Mouse (Mus musculus): ENCODE results near the gene Snx19. TPM values are rescaled to one million over a fixed set of nuclear protein-coding genes. Genes with fewer than 3 reads are reported as not detected.

Gene Snx19
- polyA plus RNA-seq (2016; fragmentation: Nextera tagmentation; extraction: Ambion mirVana): 25.7 and 29.0 TPM in 2 replicates

- Histone ChIP-seq H3K27ac (no peak within 1 kb of the TSS), H3K27me3 (no peaks in the 10 kb centered on the region), H3K9ac (peak within 1 kb of the TSS; percentile 77), H3K4me2 (peak within 1 kb of the TSS; percentile 74), H3K4me1 (peaks cover 36% of the 10 kb centered on the region), H3K9me3 (no peaks in the 10 kb centered on the region), H3K36me3 (replicated peaks) (peaks cover 2% of the 10 kb centered on the region; the same call in 1 of the 2 replicates), H3K4me3 (replicated peaks) (peak within 1 kb of the TSS; percentile 69)
- 3% methylated on average over 53 of the region's 53 CpGs for WGBS
- ATAC-seq (ENCODE audit: low FRiP score): peak; percentile 95
Measured at GRCm38 (mm10) chr9:30426882-30427632, at the start of gene Snx19. Snx19 (plus strand) TSS chr9:30427108.

GRCm38 (mm10) chr9:30400771-30401170, 26.1 kb upstream of the Snx19 start:
- Histone ChIP-seq H3K4me2 (no peak overlapping the region), H3K4me3 (replicated peaks) (no peak overlapping the region), H3K27ac (no peak overlapping the region), H3K4me1 (no peaks in the 10 kb centered on the region), H3K9me3 (no peaks in the 10 kb centered on the region), H3K27me3 (no peaks in the 10 kb centered on the region), H3K36me3 (replicated peaks) (no peaks in the 10 kb centered on the region), H3K9ac (no peak overlapping the region)
- no peak for ATAC-seq (ENCODE audit: low FRiP score)
- 81% methylated on average over 1 of the region's 1 CpGs for WGBS

- 3% methylated on average over 1 of the region's 1 CpGs for WGBS
- no peak overlapping the region for H3K9ac ChIP-seq
- H3K4me1 ChIP-seq: peaks cover 8% of the 10 kb centered on the region
- H3K27me3 ChIP-seq: no peaks in the 10 kb centered on the region
- no peaks in the 10 kb centered on the region for H3K9me3 ChIP-seq
- H3K4me3 ChIP-seq (replicated peaks): no peak overlapping the region
- H3K36me3 ChIP-seq (replicated peaks): no peaks in the 10 kb centered on the region
- no peak overlapping the region for H3K27ac ChIP-seq
- no peak overlapping the region for H3K4me2 ChIP-seq
- no peak for ATAC-seq (ENCODE audit: low FRiP score)
Measured at GRCm38 (mm10) chr9:30422940-30423339, 4.0 kb upstream of the Snx19 start.

GRCm38 (mm10) chr9:30425178-30425577, 1.7 kb upstream of the Snx19 start:
- ATAC-seq (ENCODE audit: low FRiP score): no peak
- Histone ChIP-seq H3K27ac (no peak overlapping the region), H3K27me3 (no peaks in the 10 kb centered on the region), H3K9me3 (no peaks in the 10 kb centered on the region), H3K4me2 (no peak overlapping the region), H3K9ac (no peak overlapping the region), H3K4me3 (replicated peaks) (no peak overlapping the region), H3K4me1 (peaks cover 31% of the 10 kb centered on the region), H3K36me3 (replicated peaks) (no peaks in the 10 kb centered on the region)
- WGBS: 88% methylated on average over 7 of the region's 7 CpGs

GRCm38 (mm10) chr9:30428231-30428630, 1.3 kb downstream of the Snx19 start:
- WGBS: 90% methylated on average over 5 of the region's 5 CpGs
- no peak for ATAC-seq (ENCODE audit: low FRiP score)
- no peak overlapping the region for H3K9ac ChIP-seq
- peak overlapping the region; percentile 74 for H3K4me2 ChIP-seq
- H3K27me3 ChIP-seq: no peaks in the 10 kb centered on the region
- peaks cover 14% of the 10 kb centered on the region for H3K36me3 ChIP-seq (replicated peaks)
- peaks cover 36% of the 10 kb centered on the region for H3K4me1 ChIP-seq
- 0 out of 2 replicates have a peak overlapping the region, but pooled peaks have one; percentile 69 for H3K4me3 ChIP-seq (replicated peaks)
- no peaks in the 10 kb centered on the region for H3K9me3 ChIP-seq
- H3K27ac ChIP-seq: no peak overlapping the region

- ATAC-seq (ENCODE audit: low FRiP score): no peak
- Histone ChIP-seq H3K27me3 (no peaks in the 10 kb centered on the region), H3K9me3 (no peaks in the 10 kb centered on the region), H3K9ac (no peak overlapping the region), H3K4me1 (peaks cover 36% of the 10 kb centered on the region), H3K27ac (no peak overlapping the region), H3K4me3 (replicated peaks) (no peak overlapping the region), H3K4me2 (0 out of 2 replicates have a peak overlapping the region, but pooled peaks have one; percentile 3), H3K36me3 (replicated peaks) (peaks cover 30% of the 10 kb centered on the region)
- 81% methylated on average over 5 of the region's 5 CpGs for WGBS
Measured at GRCm38 (mm10) chr9:30430447-30430846, 3.5 kb downstream of the Snx19 start.

- Histone ChIP-seq H3K9ac (no peak overlapping the region), H3K4me1 (peaks cover 36% of the 10 kb centered on the region), H3K9me3 (no peaks in the 10 kb centered on the region), H3K4me3 (replicated peaks) (no peak overlapping the region), H3K36me3 (replicated peaks) (peaks cover 43% of the 10 kb centered on the region), H3K27me3 (no peaks in the 10 kb centered on the region), H3K4me2 (no peak overlapping the region), H3K27ac (no peak overlapping the region)
- 94% methylated on average over 11 of the region's 11 CpGs for WGBS
- no peak for ATAC-seq (ENCODE audit: low FRiP score)
Measured at GRCm38 (mm10) chr9:30431909-30432308, 5.0 kb downstream of the Snx19 start.

GRCm38 (mm10) chr9:30433914-30434313, 7.0 kb downstream of the Snx19 start:
- WGBS: 96% methylated on average over 4 of the region's 4 CpGs
- no peak overlapping the region for H3K9ac ChIP-seq
- no peak overlapping the region for H3K4me2 ChIP-seq
- H3K27me3 ChIP-seq: no peaks in the 10 kb centered on the region
- no peak overlapping the region for H3K4me3 ChIP-seq (replicated peaks)
- H3K36me3 ChIP-seq (replicated peaks): peaks cover 55% of the 10 kb centered on the region
- no peak overlapping the region for H3K27ac ChIP-seq
- no peak for ATAC-seq (ENCODE audit: low FRiP score)
- peaks cover 18% of the 10 kb centered on the region for H3K4me1 ChIP-seq
- H3K9me3 ChIP-seq: no peaks in the 10 kb centered on the region

- H3K4me3 ChIP-seq (replicated peaks): no peak overlapping the region
- H3K27ac ChIP-seq: no peak overlapping the region
- ATAC-seq (ENCODE audit: low FRiP score): no peak
- 95% methylated on average over 8 of the region's 8 CpGs for WGBS
- H3K36me3 ChIP-seq (replicated peaks): peaks cover 74% of the 10 kb centered on the region
- H3K4me1 ChIP-seq: no peaks in the 10 kb centered on the region
- H3K9ac ChIP-seq: no peak overlapping the region
- H3K4me2 ChIP-seq: no peak overlapping the region
- H3K9me3 ChIP-seq: no peaks in the 10 kb centered on the region
- no peaks in the 10 kb centered on the region for H3K27me3 ChIP-seq
Measured at GRCm38 (mm10) chr9:30435902-30436585, 9.1 kb downstream of the Snx19 start.

GRCm38 (mm10) chr9:30438505-30438904, 11.6 kb downstream of the Snx19 start:
- ATAC-seq (ENCODE audit: low FRiP score): no peak
- Histone ChIP-seq H3K4me1 (no peaks in the 10 kb centered on the region), H3K9me3 (no peaks in the 10 kb centered on the region), H3K9ac (no peak overlapping the region), H3K4me3 (replicated peaks) (no peak overlapping the region), H3K27ac (no peak overlapping the region), H3K27me3 (no peaks in the 10 kb centered on the region), H3K36me3 (replicated peaks) (peaks cover 80% of the 10 kb centered on the region), H3K4me2 (no peak overlapping the region)
- WGBS: 63% methylated on average over 3 of the region's 3 CpGs

- no peak overlapping the region for H3K4me2 ChIP-seq
- H3K27me3 ChIP-seq: no peaks in the 10 kb centered on the region
- no peak overlapping the region for H3K27ac ChIP-seq
- H3K9ac ChIP-seq: no peak overlapping the region
- ATAC-seq (ENCODE audit: low FRiP score): no peak
- H3K36me3 ChIP-seq (replicated peaks): peaks cover 81% of the 10 kb centered on the region
- no peaks in the 10 kb centered on the region for H3K9me3 ChIP-seq
- 92% methylated on average over 2 of the region's 2 CpGs for WGBS
- H3K4me1 ChIP-seq: no peaks in the 10 kb centered on the region
- no peak overlapping the region for H3K4me3 ChIP-seq (replicated peaks)
Measured at GRCm38 (mm10) chr9:30441761-30442160, 14.9 kb downstream of the Snx19 start.

GRCm38 (mm10) chr9:30445232-30446085, 18.6 kb downstream of the Snx19 start:
- no peak for ATAC-seq (ENCODE audit: low FRiP score)
- H3K4me1 ChIP-seq: peaks cover 7% of the 10 kb centered on the region
- H3K4me3 ChIP-seq (replicated peaks): no peak overlapping the region
- H3K36me3 ChIP-seq (replicated peaks): peaks cover 66% of the 10 kb centered on the region
- H3K9ac ChIP-seq: no peak overlapping the region
- no peak overlapping the region for H3K4me2 ChIP-seq
- 91% methylated on average over 14 of the region's 14 CpGs for WGBS
- no peak overlapping the region for H3K27ac ChIP-seq
- H3K27me3 ChIP-seq: no peaks in the 10 kb centered on the region
- H3K9me3 ChIP-seq: no peaks in the 10 kb centered on the region

All from forebrain, embryonic 12.5 days (tissue).